Mouse (Mus musculus) heart, postnatal 25 days (tissue): Measurements from ENCODE around the gene Nrap. TPM values are rescaled to one million over a fixed set of nuclear protein-coding genes. Genes with fewer than 3 reads are reported as not detected.

Source experiments
- DNase-seq: peaks from one replicate; pipeline ENCODE4 v3.0.0; 2022; ENCODE audit warnings: low spot score
- intact Hi-C: fragments of 180-260 bp; cut with DNase I; formaldehyde crosslinking; loops from one replicate; pipeline ENCODE4 v1.15.1; 2025
- total RNA-seq, 2 experiments: library from RNA; stranded (reverse); gene quantifications; 2 replicates each; pipeline ENCODE4 v1.2.3; 2021

The Nrap gene
- total RNA-seq, 2 experiments from 2014 or later: 314 to 343 TPM

- DNase-seq: no peak
- intact Hi-C loops: no loop called here
Observed at GRCm38 (mm10) chr19:56326243-56326855, 63.5 kb downstream of the Nrap start.

GRCm38 (mm10) chr19:56325676-56326075 lies 64.2 kb downstream of the Nrap start:
- intact Hi-C loops: no loop called here
- no peak for DNase-seq

DNA sequence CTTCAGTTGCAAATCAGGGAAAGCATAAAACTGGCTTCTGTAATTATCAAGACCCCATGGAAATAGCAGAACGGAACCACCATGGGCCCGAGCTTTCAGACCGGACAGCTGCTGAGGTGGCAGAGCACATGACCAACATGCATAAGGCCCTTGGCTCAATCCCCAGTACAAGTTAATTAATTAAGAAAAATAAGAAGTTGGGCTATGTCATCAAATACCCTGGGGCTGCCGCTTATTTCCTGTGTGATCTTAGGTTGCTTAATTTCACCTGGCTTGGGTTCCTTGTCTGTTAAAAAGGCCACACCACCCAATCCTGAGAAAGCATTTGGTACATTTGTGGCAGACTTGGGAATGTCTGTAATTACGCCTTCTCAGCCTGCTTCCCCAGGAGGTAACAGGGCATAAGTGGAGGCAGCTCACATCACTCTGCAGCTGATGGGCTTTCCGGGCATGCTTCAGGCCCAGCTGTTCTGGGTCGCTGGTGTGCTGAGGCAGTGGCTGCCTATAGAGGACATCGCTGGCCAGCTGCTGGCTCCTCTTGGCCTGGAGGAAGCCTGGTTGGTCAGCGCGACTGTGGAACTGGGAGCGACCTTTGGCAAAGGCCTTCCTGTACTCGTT lies 68.4 kb downstream of the Nrap start:
- intact Hi-C loops: no loop called here
- no peak for DNase-seq

GRCm38 (mm10) chr19:56320186-56320860 lies 69.5 kb downstream of the Nrap start:
- DNase-seq: no peak
- intact Hi-C loops: no loop called here

- DNase-seq: no peak
- intact Hi-C loops: no loop called here
Observed at GRCm38 (mm10) chr19:56319629-56320028, 70.2 kb downstream of the Nrap start.

GRCm38 (mm10) chr19:56319219-56319618 lies 70.6 kb downstream of the Nrap start:
- no peak for DNase-seq

DNA sequence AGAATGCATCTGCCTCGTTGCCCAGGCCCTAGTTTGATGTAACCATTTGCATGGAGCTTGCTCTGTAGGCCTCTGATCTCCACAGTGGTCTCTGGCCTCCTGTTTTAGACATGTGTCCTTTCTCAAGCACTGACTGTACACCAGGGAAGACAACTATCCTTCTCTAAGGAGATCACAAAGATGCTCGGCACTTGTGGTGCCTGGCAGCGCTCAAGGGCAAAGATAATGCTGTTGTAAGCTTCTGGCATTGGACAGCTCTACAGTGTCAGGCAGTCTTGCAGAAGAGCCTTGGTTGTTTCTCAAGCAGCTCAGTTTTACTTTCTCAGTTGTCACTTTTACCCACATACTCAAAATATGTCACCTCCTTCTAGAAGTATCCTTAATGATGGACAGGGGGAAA lies 73.3 kb downstream of the Nrap start:
- intact Hi-C loops: no loop called here
- no peak for DNase-seq

More at GRCm38 (mm10) chr19:56319219-56319618, 70.6 kb downstream of the Nrap start:
- intact Hi-C loops: no loop called here

- DNase-seq: no peak
- intact Hi-C loops: no loop called here
Observed at GRCm38 (mm10) chr19:56300835-56301234, 89.0 kb downstream of the Nrap start.

DNA sequence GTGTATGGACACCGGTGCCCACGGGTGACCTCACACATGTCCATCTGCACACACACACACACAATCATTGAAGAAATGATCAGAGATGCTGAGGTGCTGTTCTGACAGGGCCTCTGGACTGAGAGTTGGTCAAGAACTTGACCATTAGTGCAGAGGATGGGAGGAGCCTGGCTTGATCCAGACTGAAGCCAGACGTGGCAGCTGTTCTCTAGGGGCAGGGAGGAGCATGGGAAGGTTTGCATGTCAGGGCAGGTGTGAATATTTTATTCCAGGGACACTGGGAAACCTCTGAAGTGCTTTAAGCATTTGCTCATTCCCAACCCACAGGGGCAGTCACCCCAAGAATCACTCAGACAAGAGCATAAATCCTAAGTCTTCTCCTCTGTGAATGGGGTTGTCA lies 92.6 kb downstream of the Nrap start:
- no peak for DNase-seq
- intact Hi-C loops: loop anchor here (2.0 kb wide), 1 partner anchor 42 kb away; no protein-coding TSS in a partner anchor

- intact Hi-C loops: loop anchor here (2.0 kb wide), 1 partner anchor 42 kb away; no protein-coding TSS in a partner anchor
- no peak for DNase-seq
Observed at GRCm38 (mm10) chr19:56296668-56297067, 93.2 kb downstream of the Nrap start.

DNA sequence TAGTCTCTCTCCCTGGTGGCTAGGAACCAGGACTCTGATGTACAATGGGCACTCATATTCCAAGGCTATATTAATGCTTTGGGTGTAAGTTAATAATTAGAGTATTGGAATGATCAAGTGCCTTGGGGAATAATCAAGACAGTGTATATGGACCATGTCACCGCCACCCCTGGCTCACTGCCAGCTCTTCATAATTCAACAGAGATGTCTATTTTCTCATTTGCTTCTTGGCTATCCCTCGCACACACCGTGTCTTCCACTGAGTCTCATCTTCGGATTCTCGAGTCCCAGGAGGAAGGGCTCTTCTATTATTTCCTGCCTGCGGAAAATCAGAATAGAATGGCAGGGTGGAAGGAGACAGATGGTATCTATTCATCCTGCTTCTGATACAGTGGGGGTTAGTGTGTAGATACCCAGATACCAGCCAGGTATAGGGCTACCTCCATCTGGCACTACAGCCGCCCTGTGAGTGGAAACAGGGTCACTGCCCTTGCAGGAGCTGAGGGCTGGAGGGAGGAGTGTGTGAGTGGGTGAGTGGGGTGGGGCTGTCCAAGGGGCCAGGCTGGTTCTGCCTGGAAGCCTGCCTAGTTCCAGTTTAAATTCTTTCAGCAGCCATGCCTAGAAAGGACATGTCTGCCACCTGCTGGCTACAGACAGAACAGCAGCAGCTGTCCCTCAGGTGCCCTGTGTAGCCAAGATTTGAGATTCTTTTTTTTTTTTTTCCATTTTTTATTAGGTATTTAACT lies 95.0 kb downstream of the Nrap start:
- DNase-seq: peak; percentile 21
- intact Hi-C loops: no loop called here

GRCm38 (mm10) chr19:56292335-56292734 lies 97.5 kb downstream of the Nrap start:
- no peak for DNase-seq
- intact Hi-C loops: no loop called here

GRCm38 (mm10) chr19:56291898-56292297 lies 97.9 kb downstream of the Nrap start:
- intact Hi-C loops: no loop called here
- DNase-seq: no peak

- intact Hi-C loops: no loop called here
- no peak for DNase-seq
Observed at GRCm38 (mm10) chr19:56289642-56290041, 100.2 kb downstream of the Nrap start.

DNA sequence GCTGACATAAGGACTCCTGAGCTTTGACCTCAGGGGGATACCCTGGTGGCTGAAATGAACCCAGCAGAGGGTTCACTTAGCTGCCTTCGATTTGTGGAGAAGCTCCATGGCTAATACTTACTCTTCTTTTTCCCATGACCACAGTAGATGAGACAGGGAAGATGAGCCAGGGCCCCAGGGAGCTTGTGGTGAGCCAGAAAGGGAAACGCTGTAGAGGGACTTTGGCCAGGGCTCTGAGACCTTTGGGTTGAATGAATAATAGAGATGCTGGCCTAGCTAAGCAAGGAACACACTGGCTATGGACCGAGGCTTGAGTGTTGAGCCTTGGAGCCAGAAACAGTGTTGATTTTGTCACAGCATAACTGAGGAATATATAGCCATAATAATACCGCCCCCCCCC lies 101.4 kb downstream of the Nrap start:
- no peak for DNase-seq
- intact Hi-C loops: no loop called here

GRCm38 (mm10) chr19:56287580-56288367 lies 102.1 kb downstream of the Nrap start:
- DNase-seq: no peak
- intact Hi-C loops: no loop called here

DNA sequence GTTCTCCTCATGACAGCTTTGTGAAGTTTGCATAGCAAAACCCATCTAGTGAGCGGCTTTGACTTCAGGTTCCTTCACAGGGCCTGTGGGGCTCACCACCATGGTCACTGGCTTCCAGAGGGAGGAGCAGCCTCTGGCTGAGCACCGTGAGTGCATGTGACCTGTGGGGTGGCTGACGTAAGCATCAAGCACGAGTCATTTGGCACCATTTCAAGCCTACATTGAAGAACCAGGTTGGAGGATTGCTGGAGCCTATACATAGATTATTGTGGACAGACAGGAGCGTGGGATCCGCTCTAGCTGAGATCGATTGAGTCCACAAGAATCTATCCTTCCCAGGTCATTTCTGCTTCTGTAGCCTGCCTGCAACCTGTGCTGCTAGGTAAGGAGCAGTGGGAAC lies 103.0 kb downstream of the Nrap start, which contains the start of gene Habp2:
TSS of gene Habp2 (plus strand) at position 272 of the 400 bp plus-strand sequence.
- no peak for DNase-seq
- intact Hi-C loops: no loop called here

- intact Hi-C loops: no loop called here
Observed at GRCm38 (mm10) chr19:56285222-56285621, 104.6 kb downstream of the Nrap start.

DNA sequence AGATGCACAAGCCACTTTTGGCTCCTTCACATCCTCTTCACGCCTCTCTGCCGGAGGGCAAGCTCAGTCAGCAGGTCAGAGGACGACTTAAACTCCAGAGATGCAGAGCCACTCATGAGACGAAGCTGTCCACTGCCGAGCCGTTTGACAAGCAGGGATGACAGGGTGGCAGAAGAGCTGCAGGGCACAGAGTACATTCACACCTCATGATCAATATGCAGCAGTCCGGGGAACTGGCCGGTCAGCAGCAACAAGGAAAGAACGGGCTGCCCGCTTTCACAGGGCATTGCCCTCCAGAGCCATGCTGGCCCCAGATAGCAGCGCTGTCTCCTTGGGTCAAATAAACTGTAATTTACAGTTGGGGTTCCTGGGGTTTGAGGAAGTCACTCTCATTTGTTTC lies 111.5 kb downstream of the Nrap start:
- no peak for DNase-seq
- intact Hi-C loops: no loop called here

More at GRCm38 (mm10) chr19:56285222-56285621, 104.6 kb downstream of the Nrap start:
- DNase-seq: no peak

GRCm38 (mm10) chr19:56277951-56278350 lies 111.9 kb downstream of the Nrap start:
- intact Hi-C loops: no loop called here
- no peak for DNase-seq
